Mouse (Mus musculus): ENCODE measurements around the gene Stxbp6.
"Not testable (repeated sequence)": the region's sequence is repeated elsewhere in the genome, so short reads cannot be mapped to it uniquely, and the experiment has no call there.

Gene Stxbp6

GRCm38 (mm10) chr12:45053319-45053718, 21.2 kb downstream of the Stxbp6 start:
- no peak for DNase-seq

DNA sequence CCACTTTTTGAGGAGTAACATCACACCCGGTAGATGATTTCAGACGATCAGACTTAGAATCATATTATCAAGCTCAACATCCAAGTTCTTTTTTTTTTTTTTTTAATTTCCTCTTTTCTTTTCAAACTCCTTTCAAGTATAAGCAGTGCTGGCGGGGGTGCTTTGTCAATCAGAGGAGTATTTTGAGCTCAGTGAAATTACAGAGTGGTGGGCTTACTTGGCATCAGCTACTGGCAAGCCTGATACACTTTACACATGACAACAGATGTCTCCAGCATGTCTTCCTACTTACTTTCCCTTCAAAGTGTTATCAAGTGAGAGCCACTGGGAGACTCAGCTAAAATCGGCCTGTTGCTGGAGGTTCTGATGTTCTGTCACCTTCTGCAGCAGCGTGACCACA, 21.6 kb downstream of the Stxbp6 start:
- no peak for DNase-seq

GRCm38 (mm10) chr12:45049894-45050293, 24.6 kb downstream of the Stxbp6 start:
- no peak for DNase-seq

GRCm38 (mm10) chr12:45047711-45048110, 26.8 kb downstream of the Stxbp6 start:
- not testable (repeated sequence) for DNase-seq

DNA sequence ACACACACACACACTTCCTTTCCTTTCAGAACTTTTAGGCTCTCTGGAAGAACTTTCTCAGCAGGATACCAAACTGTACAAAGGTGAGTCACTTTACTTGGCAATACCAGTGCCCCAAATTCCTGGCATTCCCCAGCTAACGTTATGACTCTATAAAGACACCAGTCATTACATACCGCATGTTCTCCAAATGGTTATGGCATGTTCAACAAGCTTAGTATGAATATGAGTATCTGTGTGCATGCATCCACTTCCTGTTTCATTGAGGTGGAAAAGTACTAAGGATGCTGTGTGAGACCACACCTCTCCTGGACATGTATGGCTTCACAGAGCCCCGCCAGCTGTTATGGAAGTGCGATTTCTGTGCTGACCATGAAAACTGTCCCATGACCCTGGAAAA, 27.3 kb downstream of the Stxbp6 start:
- no peak for DNase-seq

GRCm38 (mm10) chr12:45044581-45044980, 29.9 kb downstream of the Stxbp6 start:
- no peak for DNase-seq

GRCm38 (mm10) chr12:45042591-45043091, 31.9 kb downstream of the Stxbp6 start:
- no peak for DNase-seq

GRCm38 (mm10) chr12:45037496-45037895, 37.0 kb downstream of the Stxbp6 start:
- no peak for DNase-seq

- no peak for DNase-seq
Observed at GRCm38 (mm10) chr12:45037091-45037490, 37.4 kb downstream of the Stxbp6 start.

- DNase-seq, result no peak
Observed at GRCm38 (mm10) chr12:45030681-45031080, 43.8 kb downstream of the Stxbp6 start.

DNA sequence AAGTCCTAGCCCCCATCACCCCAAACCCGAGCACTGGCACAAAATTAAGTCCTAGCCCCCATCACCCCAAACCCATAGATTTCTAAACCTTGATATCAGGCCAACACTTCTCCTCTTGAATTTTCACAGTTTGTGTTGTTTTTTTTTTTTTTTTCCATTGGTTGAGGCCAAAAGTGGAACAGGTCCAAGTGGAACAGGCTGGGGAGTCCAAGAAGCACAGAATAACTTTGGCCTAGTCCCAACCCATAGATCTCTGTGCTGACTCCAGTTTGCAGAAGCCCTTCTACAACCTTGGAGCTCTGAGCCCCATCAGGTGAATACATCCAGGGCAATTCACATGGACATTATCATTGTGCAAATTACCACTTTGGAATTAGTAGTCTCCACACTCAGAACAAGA, 48.2 kb downstream of the Stxbp6 start:
- no peak for DNase-seq

DNA sequence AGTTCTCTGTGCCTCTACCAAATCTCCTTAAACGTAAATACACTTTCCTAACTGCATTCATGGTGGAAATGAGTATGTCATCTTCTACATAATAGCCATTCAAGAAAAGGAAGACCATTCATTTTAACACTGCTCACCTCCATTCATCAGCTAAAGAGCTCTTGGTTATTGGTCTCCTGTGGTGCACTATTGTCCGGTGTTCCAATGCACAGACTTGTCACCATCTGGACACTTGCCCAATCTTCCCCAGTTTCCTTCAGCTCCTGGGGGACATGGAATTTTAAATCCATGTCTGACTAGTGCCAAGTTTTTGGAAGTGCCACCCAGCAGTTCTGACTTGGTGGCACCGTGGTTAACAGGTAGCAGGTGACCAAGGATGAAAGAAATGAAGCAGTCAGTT, 54.5 kb downstream of the Stxbp6 start:
- DNase-seq, result no peak

DNA sequence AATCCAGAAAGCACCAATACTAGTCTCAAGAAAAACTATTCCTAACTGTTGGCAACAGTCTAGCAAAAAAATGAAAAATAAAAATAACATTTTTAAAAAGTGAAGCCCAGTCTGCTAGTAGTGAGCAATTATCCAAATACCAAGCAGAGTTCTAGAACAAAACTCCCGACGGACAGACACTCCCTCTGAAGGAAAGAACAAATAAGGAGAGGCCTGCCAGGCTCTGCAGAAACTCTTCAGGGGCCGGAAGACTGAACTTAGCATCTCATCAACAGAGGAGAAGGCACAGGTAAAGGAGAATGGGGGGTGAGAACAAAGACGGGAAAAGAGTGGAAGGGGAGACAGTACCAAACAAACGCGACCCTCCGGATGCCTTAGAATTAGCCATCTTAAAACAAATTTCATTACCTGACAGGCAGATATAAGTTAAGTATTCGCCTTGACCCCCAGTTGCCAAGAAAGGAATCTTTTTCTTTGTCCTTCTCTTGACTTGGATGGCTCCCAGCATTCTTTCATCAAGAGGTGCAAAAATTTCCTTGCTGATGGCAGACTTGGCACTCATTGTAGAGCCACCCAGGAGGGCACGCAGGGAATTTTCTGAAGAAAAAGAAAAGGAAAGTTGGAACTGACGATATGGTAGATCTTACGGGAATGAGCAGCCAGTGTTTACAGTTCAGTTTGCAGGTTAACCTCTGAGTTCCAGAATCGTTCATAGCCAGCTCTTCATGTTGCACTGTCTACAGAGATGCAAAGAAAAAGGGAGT, 55.3 kb downstream of the Stxbp6 start:
- no peak for DNase-seq

DNA sequence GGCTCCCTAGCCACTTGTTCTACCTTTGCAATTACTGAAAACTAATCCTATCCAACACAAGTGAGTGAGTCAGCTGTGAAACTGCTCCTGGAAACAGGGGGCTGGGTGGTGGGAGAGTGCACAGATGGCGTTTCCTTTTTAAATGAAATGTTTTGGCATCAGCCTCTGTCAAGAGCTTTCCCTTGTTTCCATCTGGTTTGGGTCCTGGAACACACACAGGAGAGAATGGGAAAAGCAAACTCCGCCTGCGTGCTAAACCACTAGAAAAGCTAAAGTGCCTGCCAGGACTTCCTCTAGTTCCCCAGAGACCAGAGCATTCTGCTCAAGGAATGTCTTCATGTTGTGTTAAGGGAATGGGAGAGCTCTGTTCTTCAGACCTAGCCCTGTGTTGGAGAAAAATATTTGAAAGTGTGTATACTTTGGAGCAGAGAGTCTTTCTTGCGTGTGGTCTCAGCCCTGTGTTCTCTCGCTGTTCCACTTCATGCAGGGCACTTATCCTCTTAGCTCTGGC, 61.2 kb downstream of the Stxbp6 start:
- peak; percentile 39 for DNase-seq

DNA sequence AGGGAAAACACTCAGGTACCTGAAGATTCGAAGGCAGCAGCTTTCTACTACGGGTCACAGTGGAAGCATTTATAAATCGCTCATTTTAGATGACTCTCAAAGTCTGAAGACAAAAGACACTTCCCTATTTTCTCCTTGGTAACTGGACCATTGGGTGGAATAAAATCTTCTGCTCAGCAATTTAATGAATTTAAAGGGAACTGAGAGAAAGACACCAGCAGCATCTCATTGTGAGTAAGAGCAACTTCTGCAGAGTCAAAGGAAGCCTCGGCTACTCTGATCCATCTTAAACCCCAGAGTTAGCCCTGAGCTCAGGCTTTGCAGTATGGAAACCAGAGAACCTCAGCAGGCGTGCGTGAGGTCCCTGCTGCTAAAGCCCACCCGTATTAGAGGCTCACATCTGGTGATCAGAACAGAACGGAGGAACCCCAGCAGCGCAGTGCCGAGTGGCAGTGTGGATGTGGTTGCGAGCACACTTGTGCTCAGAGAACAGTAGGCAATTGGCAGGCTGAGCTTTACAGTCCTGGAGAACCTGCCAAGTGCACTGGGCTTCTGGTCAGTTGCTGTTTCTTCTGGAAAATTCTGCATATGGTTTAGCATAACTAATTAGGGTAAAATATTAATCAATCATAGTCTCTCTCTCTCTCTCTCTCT, 62.9 kb downstream of the Stxbp6 start:
- DNase-seq, result no peak

- DNase-seq, result no peak
Observed at GRCm38 (mm10) chr12:45011006-45011405, 63.5 kb downstream of the Stxbp6 start.

- DNase-seq, result no peak
Observed at GRCm38 (mm10) chr12:45009984-45010611, 64.4 kb downstream of the Stxbp6 start.

DNA sequence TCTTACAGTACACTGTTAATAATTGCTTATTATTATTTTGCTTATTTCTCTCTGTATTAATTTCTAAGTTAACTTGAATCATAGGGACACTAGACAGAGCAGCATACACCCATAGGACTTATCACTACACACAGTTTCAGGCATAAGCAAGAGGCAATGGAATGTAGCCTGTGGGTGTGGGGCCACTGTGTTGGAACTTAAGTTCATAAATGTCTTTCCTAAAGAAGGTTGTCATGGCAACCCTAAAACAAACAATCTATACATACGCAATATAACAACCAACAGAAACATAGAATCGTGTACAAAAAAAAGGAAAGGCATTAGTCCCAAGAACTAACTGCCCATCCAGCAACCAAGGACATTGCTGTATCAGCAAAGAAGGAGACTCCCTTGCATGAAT, 67.9 kb downstream of the Stxbp6 start:
- DNase-seq, result no peak

GRCm38 (mm10) chr12:45006049-45006448, 68.5 kb downstream of the Stxbp6 start:
- no peak for DNase-seq

GRCm38 (mm10) chr12:45001996-45002395, 72.5 kb downstream of the Stxbp6 start:
- DNase-seq, result no peak

- no peak for DNase-seq
Observed at GRCm38 (mm10) chr12:44997422-44997821, 77.1 kb downstream of the Stxbp6 start.

DNA sequence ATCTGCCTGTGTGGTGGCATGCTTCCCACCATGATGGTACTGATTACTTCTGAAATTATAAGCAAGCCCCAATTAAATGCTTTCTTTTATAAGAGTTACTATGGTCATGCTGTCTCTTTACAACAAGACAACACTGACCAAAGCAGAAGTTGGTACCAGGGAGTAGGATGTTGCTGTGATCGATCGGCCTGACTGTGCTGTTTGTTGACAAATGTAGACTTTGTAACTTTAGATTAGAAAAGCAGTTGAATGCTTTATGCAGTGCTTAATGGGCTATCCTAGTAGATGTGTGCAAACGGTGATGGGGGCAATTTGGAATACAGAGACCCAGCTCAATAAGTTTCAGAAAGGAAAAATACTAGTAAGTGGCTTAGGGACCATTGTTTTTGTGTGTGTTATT, 77.6 kb downstream of the Stxbp6 start:
- no peak for DNase-seq

DNA sequence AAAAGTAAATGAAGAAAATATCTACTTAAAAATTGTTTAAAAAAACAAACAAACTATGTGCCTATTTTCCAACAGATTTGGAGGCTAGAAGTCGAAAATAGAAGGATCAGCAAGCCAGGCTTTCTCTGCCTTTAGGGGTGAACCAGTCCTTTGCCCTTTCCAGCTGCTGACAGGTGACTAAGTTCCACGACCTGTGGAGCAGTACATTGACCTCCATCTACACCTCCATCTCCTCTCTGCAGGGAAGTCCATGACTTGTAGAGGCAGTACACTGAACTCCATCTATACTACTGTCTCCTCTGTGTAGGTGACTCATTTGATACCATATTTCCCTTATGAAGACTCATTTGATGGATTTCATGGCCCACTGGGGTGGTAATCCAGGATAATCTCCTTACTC, 78.2 kb downstream of the Stxbp6 start:
- DNase-seq, result no peak

DNA sequence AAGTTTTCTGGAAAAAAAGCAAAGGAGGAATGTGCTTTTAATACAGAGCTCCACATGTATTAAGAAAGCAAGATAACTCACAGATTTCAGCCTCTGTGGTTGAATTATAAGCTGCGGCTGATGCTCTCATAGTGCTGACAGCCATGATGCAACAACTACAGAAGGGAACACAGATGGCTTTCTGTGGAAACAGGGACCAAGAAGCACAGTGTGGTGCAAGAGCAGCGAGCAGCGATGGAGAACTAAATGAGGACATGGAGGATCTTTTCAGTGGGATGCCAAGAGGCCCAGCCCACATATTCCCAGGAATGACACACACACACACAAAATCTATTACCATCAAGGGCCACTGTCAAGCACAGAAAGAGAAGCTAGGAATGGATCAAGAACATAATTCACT, 81.1 kb downstream of the Stxbp6 start:
- no peak for DNase-seq

All from right cerebral cortex, postnatal 14 days (tissue).